Mouse (Mus musculus): ENCODE results near the gene 2410131K14Rik. TPM values are rescaled to one million over a fixed set of nuclear protein-coding genes. Genes with fewer than 3 reads are reported as not detected.

The 2410131K14Rik gene
- polyA plus RNA-seq, 1 experiment from 2014 or later: 7.0 TPM

DNA sequence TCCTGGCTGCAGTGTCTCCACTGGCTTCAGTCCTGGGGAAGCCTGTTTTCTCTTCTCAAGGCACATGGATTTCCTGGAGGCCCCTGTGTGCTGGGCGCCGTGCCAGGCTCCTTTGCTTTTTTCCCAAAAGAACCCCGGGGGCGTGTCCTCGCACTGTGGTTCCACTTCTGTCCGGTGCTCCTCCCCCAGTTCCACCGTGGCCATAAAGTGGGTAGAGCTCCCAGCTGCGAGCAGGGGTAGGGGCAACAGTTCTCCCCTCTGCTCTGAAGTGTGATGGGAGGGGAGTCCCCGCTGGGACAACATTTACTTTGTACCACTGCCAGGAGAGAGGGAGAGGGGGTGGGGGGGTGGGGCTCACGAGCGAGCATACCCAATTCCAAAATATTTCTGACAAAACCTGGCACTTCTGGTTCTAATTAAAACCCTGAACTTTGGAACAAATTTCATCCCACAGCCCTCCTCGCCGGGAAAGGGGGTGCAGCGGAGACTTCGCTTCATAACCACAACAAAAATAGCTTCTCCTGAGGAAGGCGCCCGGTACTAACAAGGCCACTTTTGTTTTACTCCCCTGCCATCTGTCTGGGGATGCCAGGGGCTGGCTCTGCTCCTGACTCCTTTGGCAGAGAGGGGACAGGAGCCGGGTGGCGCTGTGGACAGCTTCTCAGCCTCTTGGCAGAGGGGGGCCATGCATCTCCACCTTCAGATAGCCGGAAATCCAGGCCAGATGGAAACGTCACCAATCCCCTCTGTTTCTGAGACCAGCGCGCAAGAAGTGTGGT, 49.2 kb downstream of the 2410131K14Rik start:
- Histone ChIP-seq H3K4me2 (peak overlapping the region; percentile 49), H3K9ac (no peak overlapping the region), H3K27ac (peak overlapping the region; percentile 81), H3K4me1 (peaks cover 22% of the 10 kb centered on the region), H3K36me3 (no peaks in the 10 kb centered on the region), H3K9me3 (no peaks in the 10 kb centered on the region), H3K4me3 (replicated peaks) (peak overlapping the region; percentile 13), H3K27me3 (replicated peaks) (no peaks in the 10 kb centered on the region)
- ATAC-seq (ENCODE audit: insufficient read depth, low FRiP score, low read depth): peak; percentile 85
- 23% methylated on average over 23 of the region's 23 CpGs for WGBS

DNA sequence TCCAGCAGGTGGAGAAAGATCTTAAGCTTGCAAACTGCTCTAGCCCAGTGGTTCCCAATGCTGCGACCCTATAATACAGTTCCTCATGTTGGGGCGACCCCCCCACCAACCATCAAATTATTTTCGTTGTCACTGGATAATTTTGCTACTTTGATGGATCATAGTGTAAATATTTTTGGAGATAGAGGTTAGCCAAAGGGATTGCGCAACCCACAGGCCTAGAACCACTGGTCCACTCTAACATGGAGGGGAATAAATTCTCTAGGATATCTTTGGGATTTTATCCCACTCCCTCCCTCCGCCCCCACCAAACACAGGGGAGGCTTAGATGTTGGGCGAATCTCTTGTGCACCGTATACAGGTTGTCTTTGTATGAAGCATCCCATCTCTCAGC, 49.8 kb downstream of the 2410131K14Rik start:
- H3K4me1 ChIP-seq: peaks cover 22% of the 10 kb centered on the region
- no peaks in the 10 kb centered on the region for H3K27me3 ChIP-seq (replicated peaks)
- no peak for ATAC-seq (ENCODE audit: insufficient read depth, low FRiP score, low read depth)
- peak overlapping the region; percentile 81 for H3K27ac ChIP-seq
- 75% methylated on average over 7 of the region's 7 CpGs for WGBS
- peak overlapping the region; percentile 49; the same call in 1 of the 2 replicates for H3K4me2 ChIP-seq
- H3K4me3 ChIP-seq (replicated peaks): no peak overlapping the region
- H3K9ac ChIP-seq: no peak overlapping the region
- no peaks in the 10 kb centered on the region for H3K36me3 ChIP-seq
- H3K9me3 ChIP-seq: no peaks in the 10 kb centered on the region

GRCm38 (mm10) chr5:118297338-118297746, 52.3 kb downstream of the 2410131K14Rik start:
- 24% methylated on average over 12 of the region's 12 CpGs for WGBS
- ATAC-seq (ENCODE audit: insufficient read depth, low FRiP score, low read depth): no peak; the same call in 1 of the 2 replicates
- Histone ChIP-seq H3K27me3 (replicated peaks) (no peaks in the 10 kb centered on the region), H3K4me3 (replicated peaks) (no peak overlapping the region), H3K4me2 (no peak overlapping the region), H3K27ac (no peak overlapping the region), H3K9me3 (no peaks in the 10 kb centered on the region), H3K9ac (no peak overlapping the region), H3K4me1 (peaks cover 23% of the 10 kb centered on the region), H3K36me3 (no peaks in the 10 kb centered on the region)

DNA sequence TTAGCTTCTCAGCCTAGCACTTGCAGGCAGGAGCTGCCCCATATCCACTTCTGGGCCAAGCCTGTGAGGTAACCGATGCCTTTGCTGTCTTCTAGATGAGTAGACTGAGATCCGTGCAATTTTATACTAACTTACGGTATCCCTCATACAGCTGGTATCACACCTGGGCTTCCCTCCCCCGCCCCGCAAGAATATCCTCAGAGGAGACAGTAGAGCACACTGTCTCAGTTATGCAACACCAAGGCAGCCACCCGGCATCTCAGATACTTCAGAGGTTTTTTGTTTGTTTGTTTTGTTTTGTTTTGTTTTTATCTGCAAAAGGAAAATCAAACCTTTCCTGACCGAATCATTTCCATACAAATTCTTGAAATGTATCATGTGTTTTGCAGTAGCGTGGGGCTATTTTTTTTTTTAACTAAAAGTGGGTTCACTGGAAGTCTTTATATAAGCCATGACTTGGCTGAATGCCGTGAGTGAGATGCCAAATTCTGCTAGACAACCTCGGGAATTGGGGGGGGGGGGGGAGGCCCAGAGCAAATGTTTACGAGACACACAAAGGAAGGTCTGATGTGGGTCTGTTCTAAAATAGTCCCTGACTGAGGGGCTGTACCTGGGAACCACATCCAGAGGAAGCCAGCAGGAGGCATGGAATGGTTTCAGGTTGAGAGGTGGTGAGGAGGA, 54.8 kb downstream of the 2410131K14Rik start:
- H3K4me1 ChIP-seq: peaks cover 14% of the 10 kb centered on the region
- no peak overlapping the region for H3K9ac ChIP-seq
- no peak overlapping the region for H3K4me3 ChIP-seq (replicated peaks)
- H3K9me3 ChIP-seq: no peaks in the 10 kb centered on the region
- H3K27ac ChIP-seq: no peak overlapping the region
- no peak for ATAC-seq (ENCODE audit: insufficient read depth, low FRiP score, low read depth)
- H3K27me3 ChIP-seq (replicated peaks): no peaks in the 10 kb centered on the region
- 66% methylated on average over 11 of the region's 11 CpGs for WGBS
- H3K4me2 ChIP-seq: no peak overlapping the region
- H3K36me3 ChIP-seq: no peaks in the 10 kb centered on the region

DNA sequence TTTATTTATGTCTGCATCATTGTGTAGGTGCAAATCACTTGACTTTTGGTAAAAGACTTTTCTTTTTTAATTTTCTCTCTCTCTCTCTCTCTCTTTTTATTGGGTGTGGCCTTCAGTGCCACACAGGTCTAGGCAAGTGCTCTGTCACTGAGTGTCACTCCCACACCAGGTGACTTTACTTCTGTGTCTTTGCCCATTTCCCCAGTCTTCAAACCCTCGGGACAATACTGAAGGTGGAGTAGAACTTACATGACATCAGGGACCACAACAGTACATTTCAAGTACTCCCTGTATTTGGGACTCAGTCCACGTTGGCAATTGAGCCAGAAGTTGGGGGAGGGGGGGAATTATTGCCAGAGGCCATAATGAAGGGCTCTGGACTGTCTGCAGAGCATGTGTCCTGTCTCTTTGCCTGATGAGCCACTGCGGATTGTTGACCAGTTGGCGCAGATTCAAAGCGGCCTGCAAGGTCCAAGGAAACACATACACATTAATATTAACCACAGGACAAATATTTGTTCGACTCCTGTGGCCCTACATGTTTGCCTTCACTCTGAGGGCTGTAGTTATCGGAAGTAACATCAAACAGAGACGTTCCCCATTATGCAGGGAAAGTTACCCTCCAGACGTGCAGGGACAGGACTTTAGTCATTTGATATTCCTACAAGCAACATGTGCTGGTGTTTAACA, 57.6 kb downstream of the 2410131K14Rik start:
- Histone ChIP-seq H3K27ac (peak overlapping the region; percentile 61; the same call in 1 of the 2 replicates), H3K27me3 (replicated peaks) (no peaks in the 10 kb centered on the region), H3K9ac (no peak overlapping the region), H3K36me3 (no peaks in the 10 kb centered on the region), H3K4me3 (replicated peaks) (no peak overlapping the region), H3K9me3 (no peaks in the 10 kb centered on the region), H3K4me1 (peaks cover 9% of the 10 kb centered on the region), H3K4me2 (0 out of 2 replicates have a peak overlapping the region, but pooled peaks have one; percentile 8)
- peak; percentile 83 for ATAC-seq (ENCODE audit: insufficient read depth, low FRiP score, low read depth)
- 34% methylated on average over 9 of the region's 9 CpGs for WGBS

- Histone ChIP-seq H3K9me3 (no peaks in the 10 kb centered on the region), H3K4me2 (no peak overlapping the region), H3K4me3 (replicated peaks) (no peak overlapping the region), H3K27ac (no peak overlapping the region), H3K27me3 (replicated peaks) (no peaks in the 10 kb centered on the region), H3K4me1 (peaks cover 8% of the 10 kb centered on the region; the same call in 1 of the 2 replicates), H3K9ac (no peak overlapping the region), H3K36me3 (no peaks in the 10 kb centered on the region)
- no peak for ATAC-seq (ENCODE audit: insufficient read depth, low FRiP score, low read depth)
- 70% methylated on average over 19 of the region's 19 CpGs for WGBS
Measured at GRCm38 (mm10) chr5:118304970-118305618, 60.1 kb downstream of the 2410131K14Rik start.

- WGBS: 72% methylated on average over 6 of the region's 6 CpGs
- no peak for ATAC-seq (ENCODE audit: insufficient read depth, low FRiP score, low read depth)
- no peaks in the 10 kb centered on the region for H3K4me1 ChIP-seq
- no peaks in the 10 kb centered on the region for H3K27me3 ChIP-seq (replicated peaks)
- H3K9me3 ChIP-seq: no peaks in the 10 kb centered on the region
- no peak overlapping the region for H3K27ac ChIP-seq
- no peaks in the 10 kb centered on the region for H3K36me3 ChIP-seq
- H3K4me3 ChIP-seq (replicated peaks): no peak overlapping the region
- no peak overlapping the region for H3K4me2 ChIP-seq
- H3K9ac ChIP-seq: no peak overlapping the region
Measured at GRCm38 (mm10) chr5:118310389-118310788, 65.4 kb downstream of the 2410131K14Rik start.

DNA sequence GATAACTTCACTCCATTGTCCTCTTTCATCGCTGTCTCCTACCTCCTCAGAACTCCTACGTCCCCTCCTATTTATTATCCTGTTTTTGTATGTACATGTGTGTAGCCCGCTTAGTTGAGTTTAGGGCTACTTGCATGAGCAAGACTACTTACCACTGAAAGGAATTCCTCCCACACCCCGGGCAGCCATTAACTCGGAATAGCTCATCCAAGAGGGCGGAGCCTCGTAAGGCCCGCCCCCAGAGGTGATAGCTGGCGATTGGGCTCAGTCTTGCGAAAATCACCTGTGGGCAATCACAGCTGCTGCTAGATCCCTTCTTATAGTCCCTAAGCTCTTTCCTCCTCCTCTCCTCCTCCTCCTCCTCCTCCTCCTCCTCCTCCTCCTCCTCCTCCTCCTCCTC, 66.2 kb downstream of the 2410131K14Rik start:
- no peak overlapping the region for H3K4me2 ChIP-seq
- no peaks in the 10 kb centered on the region for H3K9me3 ChIP-seq
- no peaks in the 10 kb centered on the region for H3K36me3 ChIP-seq
- 45% methylated on average over 10 of the region's 10 CpGs for WGBS
- H3K27ac ChIP-seq: no peak overlapping the region
- H3K4me3 ChIP-seq (replicated peaks): no peak overlapping the region
- H3K9ac ChIP-seq: no peak overlapping the region
- H3K4me1 ChIP-seq: no peaks in the 10 kb centered on the region
- ATAC-seq (ENCODE audit: insufficient read depth, low FRiP score, low read depth): no peak
- H3K27me3 ChIP-seq (replicated peaks): no peaks in the 10 kb centered on the region

DNA sequence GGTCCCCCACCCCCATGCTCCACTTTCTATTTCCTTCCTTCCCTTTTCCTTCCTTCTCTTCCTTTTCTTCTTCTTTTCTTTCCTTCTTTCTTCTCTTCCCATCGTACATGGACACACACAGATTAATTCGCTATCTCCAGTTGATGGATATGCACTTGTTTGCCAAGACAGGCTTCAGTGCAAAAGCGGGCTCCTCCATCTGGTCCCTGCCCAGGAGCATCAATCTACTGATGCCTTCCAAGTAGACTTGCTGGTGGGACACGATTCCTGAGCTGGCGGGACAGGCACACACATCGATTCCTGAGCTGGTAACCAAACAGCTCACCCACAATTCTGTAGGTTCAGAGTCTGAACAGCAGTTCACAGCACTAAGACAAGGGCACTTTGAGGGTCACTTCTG, 68.7 kb downstream of the 2410131K14Rik start:
- H3K4me2 ChIP-seq: no peak overlapping the region
- no peak overlapping the region for H3K27ac ChIP-seq
- 0 out of 2 replicates have a peak, but pooled peaks cover under 1% of the 10 kb centered on the region for H3K4me1 ChIP-seq
- H3K27me3 ChIP-seq (replicated peaks): no peaks in the 10 kb centered on the region
- H3K4me3 ChIP-seq (replicated peaks): no peak overlapping the region
- no peaks in the 10 kb centered on the region for H3K9me3 ChIP-seq
- H3K36me3 ChIP-seq: no peaks in the 10 kb centered on the region
- 82% methylated on average over 6 of the region's 6 CpGs for WGBS
- ATAC-seq (ENCODE audit: insufficient read depth, low FRiP score, low read depth): no peak
- H3K9ac ChIP-seq: no peak overlapping the region

Data from stomach, embryonic 15.5 days (tissue).